Mouse (Mus musculus): ENCODE data around the gene Tgfbr1. TPM values are rescaled to one million over a fixed set of nuclear protein-coding genes. Genes with fewer than 3 reads are reported as not detected.
"Not testable (repeated sequence)": the region's sequence is repeated elsewhere in the genome, so short reads cannot be mapped to it uniquely, and the experiment has no call there.

Tgfbr1 gene
- total RNA-seq, 2 experiments from 2014 or later, result 22.9 to 27.8 TPM

- no peak for ATAC-seq (ENCODE audit: poor library complexity, severe bottlenecking)
These were observed 10.4 kb upstream of the Tgfbr1 start for GRCm38 (mm10) chr4:47342632-47343031.

GRCm38 (mm10) chr4:47347022-47347421 lies 6.0 kb upstream of the Tgfbr1 start:
- peak; percentile 26; the same call in 1 of the 2 replicates for ATAC-seq (ENCODE audit: poor library complexity, severe bottlenecking)

- ATAC-seq (ENCODE audit: poor library complexity, severe bottlenecking), result no peak
These were observed 3.3 kb upstream of the Tgfbr1 start for GRCm38 (mm10) chr4:47349759-47350158.

- peak; percentile 46 for ATAC-seq (ENCODE audit: poor library complexity, severe bottlenecking)
These were observed 1.5 kb upstream of the Tgfbr1 start for GRCm38 (mm10) chr4:47351386-47352049.

- no peak for ATAC-seq (ENCODE audit: poor library complexity, severe bottlenecking)
These were observed 861 bp upstream of the Tgfbr1 start for GRCm38 (mm10) chr4:47352061-47352661.

- peak; percentile 8; the same call in 1 of the 2 replicates for ATAC-seq (ENCODE audit: poor library complexity, severe bottlenecking)
These were observed 542 bp downstream of the Tgfbr1 start for GRCm38 (mm10) chr4:47353416-47354111.

GRCm38 (mm10) chr4:47354304-47354703 lies 1.3 kb downstream of the Tgfbr1 start:
- ATAC-seq (ENCODE audit: poor library complexity, severe bottlenecking), result no peak

GRCm38 (mm10) chr4:47362662-47363061 lies 9.6 kb downstream of the Tgfbr1 start:
- no peak for ATAC-seq (ENCODE audit: poor library complexity, severe bottlenecking)

GRCm38 (mm10) chr4:47363134-47363533 lies 10.1 kb downstream of the Tgfbr1 start:
- ATAC-seq (ENCODE audit: poor library complexity, severe bottlenecking), result no peak

- ATAC-seq (ENCODE audit: poor library complexity, severe bottlenecking), result no peak
These were observed 15.7 kb downstream of the Tgfbr1 start for GRCm38 (mm10) chr4:47368717-47369116.

- ATAC-seq (ENCODE audit: poor library complexity, severe bottlenecking), result peak; percentile 47
These were observed 25.7 kb downstream of the Tgfbr1 start for GRCm38 (mm10) chr4:47378716-47379115.

- ATAC-seq (ENCODE audit: poor library complexity, severe bottlenecking), result no peak
These were observed 29.4 kb downstream of the Tgfbr1 start for GRCm38 (mm10) chr4:47382426-47382825.

- not testable (repeated sequence) for ATAC-seq (ENCODE audit: poor library complexity, severe bottlenecking)
These were observed 38.9 kb downstream of the Tgfbr1 start for GRCm38 (mm10) chr4:47391926-47392325.

- ATAC-seq (ENCODE audit: poor library complexity, severe bottlenecking), result no peak
These were observed 43.2 kb downstream of the Tgfbr1 start for GRCm38 (mm10) chr4:47396251-47396650.

GRCm38 (mm10) chr4:47397951-47398687 lies 45.1 kb downstream of the Tgfbr1 start:
- peak; percentile 54; the same call in 1 of the 2 replicates for ATAC-seq (ENCODE audit: poor library complexity, severe bottlenecking)

- ATAC-seq (ENCODE audit: poor library complexity, severe bottlenecking), result peak; percentile 76
These were observed 46.8 kb downstream of the Tgfbr1 start for GRCm38 (mm10) chr4:47399824-47400223.

- ATAC-seq (ENCODE audit: poor library complexity, severe bottlenecking), result 0 out of 2 replicates have a peak, but pooled peaks have one; percentile 30
These were observed 47.3 kb downstream of the Tgfbr1 start for GRCm38 (mm10) chr4:47400314-47400713.

- no peak for ATAC-seq (ENCODE audit: poor library complexity, severe bottlenecking)
These were observed 49.2 kb downstream of the Tgfbr1 start for GRCm38 (mm10) chr4:47402200-47402599.

GRCm38 (mm10) chr4:47404536-47404935 lies 51.5 kb downstream of the Tgfbr1 start:
- no peak for ATAC-seq (ENCODE audit: poor library complexity, severe bottlenecking)

- ATAC-seq (ENCODE audit: poor library complexity, severe bottlenecking), result no peak
These were observed 54.1 kb downstream of the Tgfbr1 start for GRCm38 (mm10) chr4:47407161-47407560.

- no peak for ATAC-seq (ENCODE audit: poor library complexity, severe bottlenecking)
These were observed 64.8 kb downstream of the Tgfbr1 start for GRCm38 (mm10) chr4:47417871-47418270.
